In the genomic region with DNA sequence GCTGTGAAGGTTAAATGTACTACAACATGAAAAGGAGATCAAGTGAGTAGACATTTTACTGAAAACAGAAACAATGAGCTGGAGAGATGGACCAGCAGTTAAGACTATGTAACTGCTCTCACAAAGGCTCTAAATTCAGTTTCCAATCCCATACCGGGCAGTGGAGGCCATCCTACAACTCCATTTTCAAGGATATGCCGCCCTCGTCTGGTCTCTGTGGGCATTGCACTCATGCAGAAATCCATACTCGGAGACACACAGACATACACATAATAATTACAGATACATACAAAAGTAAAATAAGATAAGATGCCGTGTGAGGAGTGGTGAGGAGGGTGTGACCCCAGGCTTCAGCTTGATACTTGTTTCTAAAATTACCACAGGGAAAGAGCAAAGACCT, we compare ENCODE assay signal across 9 mouse cellular contexts. TPM values are rescaled to one million over a fixed set of nuclear protein-coding genes. Genes with fewer than 3 reads are reported as not detected.
DNase-seq lines count a peak whose midpoint lies in the region; ATAC-seq and TF ChIP-seq lines count a peak whose summit lies in the region.
"Had no signal": no experiment of that assay in that cellular context is flagged by ENCODE, and none has a peak within 500 bp of the region (broad histone marks: within the 10 kb centered on the region; RNA-seq: fewer than 3 reads in every experiment).

No protein-coding gene starts in this region.

- no peaks in the 10 kb centered on the region for H3K9me3 ChIP-seq in hindbrain, embryonic 11.5 days (ENCODE audit: control insufficient read depth, low read length)
- H3K9me3 ChIP-seq in hindbrain, embryonic 16.5 days (ENCODE audit: control insufficient read depth, low read length) = no peaks in the 10 kb centered on the region
- H3K9me3 ChIP-seq in midbrain, postnatal 0 days (ENCODE audit: low read length) = no peaks in the 10 kb centered on the region
- H3K9me3 ChIP-seq: embryonic facial prominence, embryonic 13.5 days had no signal

- intact Hi-C loops in left cerebral cortex, postnatal 14 days (cut with DNase I) = no loop called here

- TF ChIP-seq POLR2A in cortical plate, adult 2 months (IDR thresholded peaks at IDR 0.05; ENCODE audit: extremely low read depth, insufficient read depth, low read length) = no peak

- H3K27ac ChIP-seq in hindbrain, embryonic 11.5 days (ENCODE audit: low read depth, low read length) = no peak overlapping the region
- no peak overlapping the region for H3K27ac ChIP-seq in hindbrain, embryonic 16.5 days (ENCODE audit: low read depth, low read length)
- no peak overlapping the region for H3K27ac ChIP-seq in cortical plate, adult 2 months (ENCODE audit: insufficient read depth, low read length)
- no peak overlapping the region for H3K27ac ChIP-seq in midbrain, postnatal 0 days (ENCODE audit: low read depth, low read length)
- H3K27ac ChIP-seq: embryonic facial prominence, embryonic 13.5 days had no signal

- H3K36me3 ChIP-seq in hindbrain, embryonic 11.5 days (ENCODE audit: control insufficient read depth, insufficient read depth, low read length) = no peaks in the 10 kb centered on the region
- H3K36me3 ChIP-seq in hindbrain, embryonic 16.5 days (ENCODE audit: control insufficient read depth, insufficient read depth, low read length) = no peaks in the 10 kb centered on the region
- H3K36me3 ChIP-seq in midbrain, postnatal 0 days (ENCODE audit: insufficient read depth, low read length) = no peaks in the 10 kb centered on the region
- H3K36me3 ChIP-seq: embryonic facial prominence, embryonic 13.5 days had no signal

- no peak overlapping the region for H3K4me2 ChIP-seq in hindbrain, embryonic 11.5 days (replicated peaks; ENCODE audit: low read depth, low read length)
- no peak overlapping the region for H3K4me2 ChIP-seq in hindbrain, embryonic 16.5 days (ENCODE audit: low read length)
- no peak overlapping the region for H3K4me2 ChIP-seq in midbrain, postnatal 0 days (ENCODE audit: low read depth, low read length, poor library complexity, severe bottlenecking)
- H3K4me2 ChIP-seq: embryonic facial prominence, embryonic 13.5 days had no signal

- 6% methylated on average over 5 of the region's 5 CpGs for WGBS in hindbrain, embryonic 11.5 days
- 10% methylated on average over 5 of the region's 5 CpGs for WGBS in hindbrain, embryonic 16.5 days
- 5% methylated on average over 5 of the region's 5 CpGs for whole genome bisulfite sequencing in midbrain, postnatal 0 days

- TF ChIP-seq CTCF in cortical plate, adult 2 months (IDR thresholded peaks at IDR 0.05; ENCODE audit: extremely low read depth, insufficient read depth, low read length) = peak; percentile 87
- TF ChIP-seq CTCF in midbrain, postnatal 0 days (IDR thresholded peaks at IDR 0.05) = peak; percentile 91

- H3K4me1 ChIP-seq in hindbrain, embryonic 11.5 days (replicated peaks; ENCODE audit: control insufficient read depth, insufficient read depth, low read length) = no peaks in the 10 kb centered on the region
- H3K4me1 ChIP-seq in hindbrain, embryonic 16.5 days (ENCODE audit: control insufficient read depth, insufficient read depth, low read depth, low read length) = peaks cover 6% of the 10 kb centered on the region; the same call in 1 of the 2 replicates
- peaks cover 6% of the 10 kb centered on the region for H3K4me1 ChIP-seq in cortical plate, adult 2 months (ENCODE audit: control insufficient read depth, insufficient read depth, low read length)
- no peaks in the 10 kb centered on the region for H3K4me1 ChIP-seq in midbrain, postnatal 0 days (ENCODE audit: insufficient read depth, low read length)

- DNase-seq in hindbrain, embryonic 11.5 days (ENCODE audit: low spot score) = peak; percentile 87
- DNase-seq in T-cell, adult 2 months (ENCODE audit: low spot score) = peak; percentile 58
- DNase-seq in left cerebral cortex, postnatal 14 days (ENCODE audit: low spot score in 2 of 2) = peak; percentile 77 to 78
- DNase-seq in midbrain, postnatal 0 days (ENCODE audit: low spot score) = peak; percentile 75
- DNase-seq in testis, postnatal 14 days (ENCODE audit: low spot score) = peak; percentile 54

- no peak overlapping the region for H3K4me3 ChIP-seq in hindbrain, embryonic 11.5 days (ENCODE audit: low read depth, low read length)
- no peak overlapping the region for H3K4me3 ChIP-seq in hindbrain, embryonic 16.5 days (ENCODE audit: low read length)
- H3K4me3 ChIP-seq in cortical plate, adult 2 months (ENCODE audit: insufficient read depth, low read length) = no peak overlapping the region
- H3K4me3 ChIP-seq in midbrain, postnatal 0 days (ENCODE audit: low read depth, low read length) = no peak overlapping the region
- H3K4me3 ChIP-seq: embryonic facial prominence, embryonic 13.5 days had no signal

- no peak overlapping the region for H3K9ac ChIP-seq in hindbrain, embryonic 11.5 days (ENCODE audit: low read depth, low read length)
- no peak overlapping the region for H3K9ac ChIP-seq in hindbrain, embryonic 16.5 days (ENCODE audit: low read depth, low read length)
- H3K9ac ChIP-seq in midbrain, postnatal 0 days (replicated peaks; ENCODE audit: low read length, poor library complexity, severe bottlenecking) = no peak overlapping the region
- H3K9ac ChIP-seq: embryonic facial prominence, embryonic 13.5 days had no signal

- no peak for ATAC-seq in hindbrain, embryonic 11.5 days (ENCODE audit: low FRiP score)
- ATAC-seq in hindbrain, embryonic 16.5 days = no peak
- peak; percentile 70 to 81 for ATAC-seq in hematopoietic stem cell, adult 5-6 weeks (replicated peaks in 1 of 2; ENCODE audit: insufficient read depth in 1 of 2, low FRiP score in 2 of 2, low TSS enrichment in 1 of 2, low read depth in 1 of 2, poor library complexity in 2 of 2, severe bottlenecking in 2 of 2)
- ATAC-seq in midbrain, postnatal 0 days (ENCODE audit: low FRiP score) = no peak

- no peaks in the 10 kb centered on the region for H3K27me3 ChIP-seq in hindbrain, embryonic 11.5 days (ENCODE audit: control insufficient read depth, insufficient read depth, low read length)
- H3K27me3 ChIP-seq in hindbrain, embryonic 16.5 days (replicated peaks; ENCODE audit: control insufficient read depth, insufficient read depth, low read length) = no peaks in the 10 kb centered on the region
- H3K27me3 ChIP-seq in midbrain, postnatal 0 days (ENCODE audit: insufficient read depth, low read length) = no peaks in the 10 kb centered on the region
- H3K27me3 ChIP-seq: embryonic facial prominence, embryonic 13.5 days had no signal

RNA-seq across cellular contexts. Expression of gene Lactb, which starts 5.2 kb away (rescaled TPM):
- polyA plus RNA-seq in hindbrain, embryonic 11.5 days (2014; fragmentation: Nextera tagmentation; extraction: Ambion mirVana) = 11.2 and 12.0 TPM in 2 replicates
- 12.1 and 12.3 TPM in 2 replicates for polyA plus RNA-seq in hindbrain, embryonic 16.5 days (2015; fragmentation: Nextera tagmentation; extraction: Ambion mirVana)
- 18.2 and 18.5 TPM in 2 replicates for polyA plus RNA-seq in cortical plate, adult 2 months (2012; rRNA removed)
- total RNA-seq in hematopoietic stem cell, adult 5-6 weeks (2017) = 17.9 and 23.8 TPM in 2 replicates
- total RNA-seq in left cerebral cortex, postnatal 14 days (2021) = 10 to 100 TPM; 18.1 to 18.7 TPM
- 18.6 and 18.8 TPM in 2 replicates for total RNA-seq in midbrain, postnatal 0 days (2014; rRNA removed)
- 9.6 and 12.9 TPM in 2 replicates for polyA plus RNA-seq in midbrain, postnatal 0 days (2015; fragmentation: Nextera tagmentation; extraction: Ambion mirVana)

RNA-seq across cellular contexts. Expression of gene Rps27l, which starts 34.6 kb away (rescaled TPM):
- polyA plus RNA-seq in hindbrain, embryonic 11.5 days (2014; fragmentation: Nextera tagmentation; extraction: Ambion mirVana) = 603 TPM in 2 replicates
- 204 and 212 TPM in 2 replicates for polyA plus RNA-seq in hindbrain, embryonic 16.5 days (2015; fragmentation: Nextera tagmentation; extraction: Ambion mirVana)
- 43.3 and 54.1 TPM in 2 replicates for polyA plus RNA-seq in cortical plate, adult 2 months (2012; rRNA removed)
- 82.7 and 100 TPM in 2 replicates for total RNA-seq in hematopoietic stem cell, adult 5-6 weeks (2017)
- 10 to 100 TPM; 41.6 to 43.1 TPM for total RNA-seq in left cerebral cortex, postnatal 14 days (2021)
- 45.8 and 51.7 TPM in 2 replicates for total RNA-seq in midbrain, postnatal 0 days (2014; rRNA removed)
- 160 and 168 TPM in 2 replicates for polyA plus RNA-seq in midbrain, postnatal 0 days (2015; fragmentation: Nextera tagmentation; extraction: Ambion mirVana)

Comparison
In these comparisons a context has a peak if more than half of its experiments do, and no peak if none do; other contexts are left out.
1. ATAC-seq: peak in hematopoietic stem cell, adult 5-6 weeks (2 of 2); none in hindbrain, embryonic 11.5 days (single experiment), hindbrain, embryonic 16.5 days (single experiment) and midbrain, postnatal 0 days (single experiment).
2. Peak in every context shown above with its lines, with median percentiles within 50 percentile points of each other: DNase-seq.